Mouse (Mus musculus) C2C12 (cell line): Measurements from ENCODE around the gene Chd3. TPM values are rescaled to one million over a fixed set of nuclear protein-coding genes. Genes with fewer than 3 reads are reported as not detected.

Source experiments
- H3K27me3 ChIP-seq: one replicate; pipeline ENCODE4 v1.6.1; 2011; ENCODE audit not compliant: control insufficient read depth, insufficient read depth, insufficient read length
- H3K36me3 ChIP-seq: one replicate; pipeline ENCODE4 v1.6.1; 2011; ENCODE audit not compliant: control insufficient read depth, insufficient read depth
- H3K4me3 ChIP-seq: one replicate; pipeline ENCODE4 v1.5.1; 2011; ENCODE audit warnings: mild to moderate bottlenecking, control low read depth; ENCODE audit not compliant: poor library complexity, insufficient read depth, severe bottlenecking
- H3K79me2 ChIP-seq: one replicate; pipeline ENCODE4 v1.6.1; 2011; ENCODE audit not compliant: control insufficient read depth, insufficient read depth
- H3K79me3 ChIP-seq: one replicate; pipeline ENCODE4 v1.6.1; 2011; ENCODE audit warnings: low read depth, control low read depth
- H3ac ChIP-seq: one replicate; pipeline ENCODE3; 2011; ENCODE audit warnings: low read depth; ENCODE audit not compliant: control insufficient read depth, insufficient read length
- CEBPB ChIP-seq: IDR thresholded peaks from one replicate; pipeline ENCODE4 v1.6.1; 2011; ENCODE audit warnings: low read depth, mild to moderate bottlenecking, control low read depth, moderate library complexity
- CTCF ChIP-seq: IDR thresholded peaks from one replicate; pipeline ENCODE4 v1.5.1; 2011; ENCODE audit not compliant: control insufficient read depth, insufficient read depth, insufficient read length
- FOSL1 ChIP-seq: IDR thresholded peaks from one replicate; pipeline ENCODE4 v1.8.0; 2011; ENCODE audit warnings: mild to moderate bottlenecking, low read length; ENCODE audit not compliant: poor library complexity, insufficient read depth, severe bottlenecking
- MAX ChIP-seq: IDR thresholded peaks from one replicate; pipeline ENCODE4 v1.6.1; 2011; ENCODE audit warnings: mild to moderate bottlenecking, control low read depth
- MYOD1 ChIP-seq: IDR thresholded peaks from one replicate; pipeline ENCODE4 v1.6.1; 2011; ENCODE audit warnings: low read depth; ENCODE audit not compliant: control insufficient read depth, insufficient read length
- MYOG ChIP-seq: IDR thresholded peaks from one replicate; pipeline ENCODE4 v1.6.1; 2011; ENCODE audit not compliant: control insufficient read depth, insufficient read length; ENCODE audit errors: extremely low read depth
- USF1 ChIP-seq: IDR thresholded peaks from one replicate; pipeline ENCODE4 v1.6.1; 2011; ENCODE audit warnings: low read depth, mild to moderate bottlenecking, control low read depth, moderate library complexity
- polyA plus RNA-seq: library from polyadenylated mRNA; unstranded; fragments of >200 nt; fragmentation: generic; extraction: Trizol; gene quantifications from one replicate; pipeline ENCODE4 v1.2.1, GENCODE M21; 2012; ENCODE audit warnings: missing spikeins

The Chd3 gene
- polyA plus RNA-seq, 1 experiment, result 100 TPM

- Histone ChIP-seq H3K27me3 (no peaks in the 10 kb centered on the region), H3K4me3 (no peak within 1 kb of the TSS), H3ac (peak within 1 kb of the TSS; percentile 61), H3K79me3 (no peaks in the 10 kb centered on the region), H3K36me3 (peaks cover 23% of the 10 kb centered on the region), H3K79me2 (no peaks in the 10 kb centered on the region)
- TF ChIP-seq CTCF (no peak), USF1 (peak; percentile 84), MAX (peak; percentile 46), CEBPB (no peak), FOSL1 (no peak), MYOD1 (no peak)
Observed at GRCm38 (mm10) chr11:69340161-69341131, 28.8 kb downstream of the Chd3 start, which contains the start of gene Rnf227. Rnf227 (plus strand) TSS chr11:69340461.

- no peaks in the 10 kb centered on the region for H3K79me2 ChIP-seq
- H3ac ChIP-seq, result no peak overlapping the region
- no peaks in the 10 kb centered on the region for H3K27me3 ChIP-seq
- no peak overlapping the region for H3K4me3 ChIP-seq
- no peaks in the 10 kb centered on the region for H3K36me3 ChIP-seq
- H3K79me3 ChIP-seq, result no peaks in the 10 kb centered on the region
- peak; percentile 93 for TF ChIP-seq MAX
- peak; percentile 68 for TF ChIP-seq FOSL1
- no peak for TF ChIP-seq USF1
- no peak for TF ChIP-seq MYOD1
- TF ChIP-seq CTCF, result no peak
- peak; percentile 87 for TF ChIP-seq CEBPB
Observed at GRCm38 (mm10) chr11:69334796-69335195, 34.4 kb downstream of the Chd3 start.

GRCm38 (mm10) chr11:69333922-69334321, 35.3 kb downstream of the Chd3 start:
- Histone ChIP-seq H3ac (no peak overlapping the region), H3K27me3 (no peaks in the 10 kb centered on the region), H3K36me3 (no peaks in the 10 kb centered on the region), H3K79me2 (no peaks in the 10 kb centered on the region), H3K4me3 (no peak overlapping the region), H3K79me3 (no peaks in the 10 kb centered on the region)
- no peak for TF ChIP-seq FOSL1
- TF ChIP-seq MAX, result peak; percentile 29

GRCm38 (mm10) chr11:69332713-69333253, 36.4 kb downstream of the Chd3 start:
- no peaks in the 10 kb centered on the region for H3K27me3 ChIP-seq
- H3K4me3 ChIP-seq, result no peak overlapping the region
- H3ac ChIP-seq, result no peak overlapping the region
- TF ChIP-seq CEBPB, result no peak
- TF ChIP-seq MYOG, result no peak
- no peak for TF ChIP-seq FOSL1
- no peak for TF ChIP-seq MYOD1
- TF ChIP-seq MAX, result no peak
- TF ChIP-seq USF1, result no peak
- no peak for TF ChIP-seq CTCF
- H3K36me3 ChIP-seq, result no peaks in the 10 kb centered on the region
- no peaks in the 10 kb centered on the region for H3K79me3 ChIP-seq
- no peaks in the 10 kb centered on the region for H3K79me2 ChIP-seq

- Histone ChIP-seq H3K4me3 (no peak overlapping the region), H3ac (no peak overlapping the region), H3K27me3 (no peaks in the 10 kb centered on the region), H3K79me3 (no peaks in the 10 kb centered on the region), H3K36me3 (no peaks in the 10 kb centered on the region), H3K79me2 (no peaks in the 10 kb centered on the region)
- TF ChIP-seq MYOG (no peak), CTCF (no peak), MYOD1 (no peak)
Observed at GRCm38 (mm10) chr11:69331929-69332405, 37.2 kb downstream of the Chd3 start.
